Mouse (Mus musculus) kidney, postnatal 4 days (tissue): ENCODE results near the gene Prpf8.
A peak's percentile ranks its signal among the peaks of the same experiment; 100 is the strongest.
"Not testable (repeated sequence)": the region's sequence is repeated elsewhere in the genome, so short reads cannot be mapped to it uniquely, and the experiment has no call there.

Experiments
- DNase-seq, 2 experiments: peaks; one replicate each; pipeline ENCODE4 v3.0.0; 2021; ENCODE audit warnings: mixed read lengths in 2 of 2

Prpf8 gene

DNA sequence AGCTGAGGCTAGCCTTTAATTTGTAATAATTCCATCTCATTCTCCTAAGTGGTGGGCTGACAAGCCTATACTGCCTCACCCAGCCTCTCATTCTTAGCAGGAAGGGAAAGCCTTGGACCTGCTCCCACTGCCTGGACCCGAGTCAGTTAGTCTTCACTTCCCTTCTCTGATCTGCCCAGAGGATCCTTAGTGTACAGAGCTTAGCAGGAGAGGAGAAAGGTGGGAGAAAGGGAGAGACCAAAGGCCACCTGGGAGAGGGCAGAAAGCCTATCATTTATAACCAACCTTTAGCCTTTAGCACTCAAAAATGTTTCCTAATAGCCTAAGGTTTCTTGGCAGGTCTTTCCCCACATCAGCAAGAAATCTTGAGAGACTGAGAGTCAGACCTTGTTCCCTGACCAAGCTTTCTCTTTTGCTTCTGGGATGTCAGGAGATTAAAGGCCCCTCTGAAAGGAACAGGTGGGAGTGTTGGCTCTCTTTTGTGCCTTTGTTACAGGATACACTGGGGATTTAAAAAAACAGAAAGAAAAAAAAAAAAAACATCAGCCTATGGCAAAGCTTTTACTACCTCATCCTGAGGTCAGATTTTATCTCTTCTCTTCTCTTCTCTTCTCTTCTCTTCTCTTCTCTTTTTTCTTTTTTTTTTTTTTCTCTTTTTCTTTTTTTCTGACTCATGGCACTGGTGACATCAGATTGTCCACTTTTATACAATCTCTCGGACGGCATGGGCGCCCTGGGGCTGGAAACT lies 47.8 kb downstream of the Prpf8 start:
- no peak for DNase-seq

DNA sequence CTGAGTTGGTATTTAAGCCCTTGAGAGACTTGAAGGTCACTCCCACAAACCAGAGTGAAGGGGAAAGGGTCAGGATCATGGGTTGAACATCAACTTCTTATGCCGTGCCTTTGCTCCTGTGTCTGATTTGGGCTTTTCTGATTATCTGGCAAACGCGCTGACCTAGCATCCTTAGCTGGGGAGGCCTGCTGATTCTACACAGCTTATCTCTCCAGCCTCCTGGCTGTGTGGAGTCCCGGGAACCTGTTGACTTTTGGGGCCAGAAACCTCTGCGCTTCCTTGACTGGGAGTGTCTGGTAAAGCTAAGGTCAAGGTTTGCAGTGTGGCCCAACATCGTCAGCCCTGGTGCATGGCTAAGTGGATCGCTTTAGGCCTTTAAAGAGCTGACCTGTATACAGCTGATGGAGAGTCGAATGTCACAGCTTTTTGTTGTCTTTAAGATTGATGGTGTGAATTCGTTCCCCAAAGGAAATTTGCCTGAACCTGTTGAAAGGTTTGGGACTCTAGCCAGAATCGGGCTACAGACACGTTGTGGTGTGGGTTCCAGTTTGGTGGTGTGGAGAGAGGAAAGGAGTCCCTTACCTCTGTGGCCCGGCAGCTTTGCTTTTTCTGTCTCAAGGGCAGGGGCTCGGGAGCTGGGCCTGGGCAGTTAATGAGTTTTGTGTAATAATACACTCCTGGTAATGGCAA lies 48.6 kb downstream of the Prpf8 start:
- no peak for DNase-seq

DNA sequence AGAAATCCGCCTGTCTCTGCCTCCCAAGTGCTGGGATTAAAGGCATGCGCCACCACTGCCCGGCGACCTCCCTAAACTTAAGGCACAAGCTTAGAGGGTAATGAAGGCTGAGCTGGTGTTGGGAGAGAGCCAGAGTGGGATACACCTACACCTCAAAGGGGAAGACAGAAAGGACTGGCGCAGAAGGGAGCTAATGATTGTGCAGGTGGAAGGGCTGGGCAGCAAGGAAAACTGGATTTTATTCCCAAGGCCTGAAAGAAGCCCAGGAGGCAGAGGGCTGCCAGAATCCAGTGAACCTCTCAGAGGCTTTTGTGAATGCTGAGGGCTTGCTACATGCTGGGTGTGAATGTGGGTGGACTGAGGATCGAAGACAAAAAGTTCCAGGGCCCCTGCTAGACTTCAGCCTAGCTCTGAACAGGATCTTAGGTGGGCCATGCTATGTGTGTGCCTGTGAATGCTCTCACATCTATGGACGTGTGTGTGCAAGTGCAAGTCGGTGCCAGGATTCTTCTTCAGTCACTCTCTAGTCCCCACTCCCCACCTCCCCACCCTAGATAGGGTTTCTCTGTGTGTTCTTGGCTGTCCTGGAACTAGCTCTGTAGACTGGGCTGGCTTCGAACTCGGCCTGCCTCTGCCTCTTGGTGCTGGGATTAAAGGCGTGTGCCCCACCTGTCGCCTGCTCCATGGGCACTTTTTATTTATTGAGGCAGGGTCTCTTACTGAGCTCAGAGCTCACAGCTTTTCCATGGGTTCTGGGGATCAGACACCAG lies 49.8 kb downstream of the Prpf8 start:
- DNase-seq: no peak

DNA sequence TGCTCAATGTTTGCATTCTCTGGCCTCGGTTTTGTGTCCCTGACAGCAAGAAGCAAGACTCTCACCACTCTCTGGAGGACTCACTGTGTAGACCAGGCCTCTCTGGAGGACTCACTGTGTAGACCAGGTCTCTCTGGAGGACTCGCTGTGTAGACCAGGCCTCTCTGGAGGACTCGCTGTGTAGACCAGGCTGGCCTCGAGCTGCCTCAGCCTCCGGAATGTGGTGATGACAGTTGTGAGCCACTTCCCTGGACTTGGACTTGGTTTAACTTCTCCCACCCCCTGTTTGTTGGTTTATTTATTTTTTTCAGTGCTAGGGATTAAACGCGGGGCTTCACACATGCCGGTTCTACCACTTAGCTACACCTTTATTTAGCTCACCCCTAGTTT lies 50.4 kb downstream of the Prpf8 start:
- no peak for DNase-seq

DNA sequence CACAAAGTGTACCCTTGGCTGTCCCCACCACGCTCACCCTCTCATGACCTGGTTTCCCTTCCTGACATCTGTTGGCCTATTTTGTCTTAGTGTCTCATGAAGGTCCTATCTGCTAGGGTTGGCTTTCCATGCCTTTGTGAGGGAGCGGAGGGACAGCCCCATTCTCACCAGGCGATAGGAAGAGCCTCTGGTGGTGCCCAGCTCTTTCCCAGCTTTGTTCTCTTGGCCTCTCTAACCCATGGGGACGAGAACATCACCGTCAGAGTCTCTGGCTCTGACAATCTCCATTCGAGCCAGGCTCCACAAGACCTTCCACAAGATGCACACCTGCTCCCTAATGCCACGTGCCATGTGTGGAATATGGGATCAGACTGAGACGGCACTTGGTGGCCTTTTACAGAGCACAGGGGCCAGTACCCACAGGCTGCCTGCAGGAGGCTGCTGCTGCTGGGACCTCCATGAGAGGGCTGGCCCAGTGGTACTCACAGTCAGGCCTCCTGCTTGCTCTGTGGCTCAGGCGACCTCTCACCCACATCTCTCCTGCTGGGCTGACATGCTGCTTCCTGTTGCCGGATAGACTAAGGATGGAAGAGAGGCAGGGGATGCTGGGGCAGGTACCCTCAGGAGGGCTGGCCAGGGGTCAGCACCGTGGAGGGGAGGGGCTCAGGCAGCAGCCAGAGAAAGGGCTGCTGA lies 51.0 kb downstream of the Prpf8 start:
- peak; percentile 40 to 65 for DNase-seq

DNA sequence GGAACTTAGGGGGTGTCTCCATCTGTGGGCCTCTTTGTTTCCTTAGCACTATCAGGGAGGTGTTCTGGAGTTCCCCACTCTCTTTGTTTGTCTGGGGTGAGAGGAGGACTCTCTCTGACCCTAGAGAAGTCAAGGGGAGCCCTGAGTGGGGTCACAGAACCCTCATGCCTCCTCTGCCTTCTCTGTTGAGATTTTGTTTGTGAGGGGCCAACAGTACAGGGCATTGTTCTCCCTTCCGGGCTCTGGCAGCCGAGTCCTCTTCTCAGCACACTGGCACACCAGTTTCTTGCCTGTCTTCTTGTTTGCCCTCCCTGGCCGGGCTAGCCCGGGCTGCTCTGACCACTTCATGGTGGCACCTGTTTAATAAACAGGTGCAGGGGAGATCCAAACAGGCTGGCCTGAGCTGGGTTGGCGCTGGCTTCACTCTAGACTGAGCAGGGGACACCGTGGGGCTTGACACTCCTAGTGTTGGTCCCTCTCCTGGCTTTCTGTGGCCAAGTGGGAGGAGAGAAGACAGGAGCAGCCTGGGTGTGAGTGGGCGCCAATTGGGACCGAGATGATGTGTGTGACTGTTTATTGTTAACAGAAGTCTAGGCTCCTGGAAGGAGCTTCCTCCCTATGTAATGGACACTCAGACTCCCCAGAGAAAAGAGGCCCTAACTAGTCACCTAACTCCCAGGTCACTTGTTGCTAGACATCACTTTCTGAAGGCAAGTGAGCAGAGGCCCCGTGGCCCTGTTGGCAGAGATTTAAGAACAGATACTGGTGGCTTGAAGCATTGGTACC lies 51.8 kb downstream of the Prpf8 start:
- DNase-seq: no peak

DNA sequence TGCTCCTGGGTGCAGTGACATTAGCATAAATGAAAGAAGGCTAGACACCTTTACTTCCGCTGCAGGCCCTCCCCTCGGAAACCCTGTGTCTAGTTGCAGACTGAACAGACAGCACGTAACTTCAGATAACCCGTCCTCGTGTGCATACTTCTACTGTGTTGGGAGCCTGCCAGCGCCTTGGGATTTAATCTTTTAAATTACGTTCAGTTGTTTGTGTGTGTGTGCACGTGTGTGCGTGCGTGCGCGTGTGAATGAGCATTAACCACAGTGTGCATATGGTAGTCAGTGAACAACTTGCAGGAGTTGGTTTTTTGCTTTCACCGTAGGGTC lies 52.3 kb downstream of the Prpf8 start:
- DNase-seq: no peak

DNA sequence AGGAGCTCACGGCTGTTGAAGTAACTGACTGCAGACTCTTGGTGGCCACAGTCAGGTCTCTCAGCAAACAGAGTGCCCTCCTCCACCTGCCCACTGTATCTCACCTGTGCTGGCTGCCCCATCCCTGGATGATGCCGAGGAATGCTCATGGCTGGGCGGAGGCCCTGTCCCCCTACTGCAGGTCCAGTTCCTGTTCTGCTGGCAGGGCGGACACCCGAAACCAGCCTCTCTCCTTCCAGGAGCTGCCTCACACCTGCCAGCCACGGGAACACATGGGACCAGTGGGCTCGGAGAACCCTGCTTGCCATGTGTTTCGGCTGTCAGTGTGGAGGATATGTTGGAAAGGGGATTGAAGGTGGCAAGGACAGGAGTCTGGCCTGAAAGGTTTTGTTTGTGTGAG lies 53.6 kb downstream of the Prpf8 start:
- DNase-seq: no peak

DNA sequence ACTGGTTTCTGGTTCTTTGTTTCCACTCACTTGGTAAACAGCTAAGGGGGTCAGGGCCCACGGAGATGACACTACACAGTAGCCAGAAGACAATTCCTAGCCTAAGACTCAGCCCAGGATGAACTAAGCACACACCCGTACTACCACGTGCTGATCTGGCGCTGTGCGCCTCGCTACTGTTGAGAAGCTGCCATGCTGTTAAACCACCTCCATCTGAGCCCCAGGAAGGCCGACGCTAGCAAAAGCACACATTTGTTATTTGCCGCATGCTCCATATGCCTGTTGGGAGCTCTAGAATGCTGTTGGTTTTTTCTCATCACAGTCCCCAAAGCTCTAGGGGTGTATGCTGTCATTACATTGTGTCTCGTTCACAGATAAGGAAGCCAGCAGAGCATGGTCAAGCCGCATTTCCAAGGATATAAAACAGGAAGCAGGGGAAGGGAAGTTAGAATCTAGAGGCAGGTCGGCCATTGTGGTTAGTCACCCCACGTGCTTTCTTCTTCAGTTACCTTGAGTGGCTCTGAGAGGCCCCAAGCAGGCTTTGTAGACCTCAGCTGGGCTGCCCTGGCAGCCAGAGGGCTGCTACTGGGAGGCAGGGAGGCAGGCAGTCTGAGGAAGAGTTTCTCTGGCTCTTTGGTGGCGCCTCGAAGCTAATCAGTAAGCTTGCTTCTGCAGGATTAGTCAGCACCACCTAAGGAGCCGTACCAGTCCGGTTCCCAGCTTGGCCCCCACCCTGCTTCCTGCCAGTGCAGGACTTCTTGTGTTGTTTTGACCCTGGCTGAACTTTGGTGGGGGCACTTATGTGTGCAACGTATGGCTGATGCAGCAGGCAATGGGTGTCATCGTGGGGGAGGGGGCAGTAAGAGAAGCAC lies 54.3 kb downstream of the Prpf8 start:
- DNase-seq: peak in 1 of 2 experiments; percentile 43

DNA sequence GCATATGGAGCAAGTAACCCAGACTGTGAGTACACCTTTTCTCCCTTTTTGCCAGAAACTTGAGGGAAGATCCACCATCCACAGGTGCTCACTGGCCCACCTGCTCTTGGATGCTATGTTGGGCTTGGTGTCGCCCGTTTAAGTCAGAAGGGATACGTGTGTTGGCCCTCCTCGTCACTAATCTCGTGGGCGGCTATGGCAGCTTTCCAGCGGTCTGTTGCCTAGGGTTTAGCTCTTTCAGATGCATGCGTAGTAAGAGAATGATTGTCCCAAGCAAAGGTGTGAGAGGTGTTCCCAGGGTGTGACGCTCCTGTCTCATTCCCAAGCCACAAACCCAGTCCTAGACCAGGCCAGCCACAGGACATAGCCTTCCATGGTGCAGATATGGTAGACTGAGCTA lies 58.1 kb downstream of the Prpf8 start:
- no peak for DNase-seq

DNA sequence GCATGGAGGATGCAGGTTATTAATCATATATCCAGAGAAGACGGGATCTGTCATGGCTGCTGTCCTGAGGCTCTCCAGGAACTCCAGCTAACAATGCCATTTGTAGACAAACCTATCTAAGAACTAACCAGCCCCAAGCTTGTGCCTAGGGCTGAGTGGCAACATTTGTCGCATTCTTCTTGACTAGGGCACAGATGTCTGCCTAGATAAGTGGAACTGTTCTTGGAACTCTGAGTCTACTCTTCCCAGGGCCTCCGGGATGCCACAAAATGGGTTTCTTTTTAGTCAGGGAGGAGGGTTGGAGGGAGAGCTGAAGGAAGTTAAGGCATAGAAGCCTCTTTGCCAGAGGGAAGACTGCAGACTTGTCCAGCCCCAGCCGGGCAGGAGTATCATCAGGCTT lies 59.4 kb downstream of the Prpf8 start:
- DNase-seq: no peak

DNA sequence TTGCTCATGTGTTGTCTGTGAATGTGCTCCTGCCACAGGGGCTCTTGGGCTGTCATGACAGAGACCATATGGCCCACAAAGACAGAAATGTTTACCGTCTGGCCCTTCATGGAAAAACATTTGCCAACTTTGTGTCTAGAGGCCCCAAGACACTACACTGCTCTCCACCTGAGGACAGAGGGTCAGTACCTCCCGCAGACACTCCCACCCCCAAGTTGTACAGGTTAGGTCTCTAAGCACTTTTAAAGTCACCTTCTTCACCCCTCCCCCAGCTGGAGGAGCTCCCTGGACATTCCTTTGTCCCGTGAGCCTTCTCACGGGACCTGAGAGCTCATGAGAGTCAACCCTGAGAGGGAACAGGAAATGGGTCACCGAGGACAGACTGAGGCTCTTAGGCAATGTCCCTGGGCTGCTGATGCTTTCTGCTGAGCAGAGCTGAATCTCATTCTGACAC lies 63.1 kb downstream of the Prpf8 start:
- no peak for DNase-seq

DNA sequence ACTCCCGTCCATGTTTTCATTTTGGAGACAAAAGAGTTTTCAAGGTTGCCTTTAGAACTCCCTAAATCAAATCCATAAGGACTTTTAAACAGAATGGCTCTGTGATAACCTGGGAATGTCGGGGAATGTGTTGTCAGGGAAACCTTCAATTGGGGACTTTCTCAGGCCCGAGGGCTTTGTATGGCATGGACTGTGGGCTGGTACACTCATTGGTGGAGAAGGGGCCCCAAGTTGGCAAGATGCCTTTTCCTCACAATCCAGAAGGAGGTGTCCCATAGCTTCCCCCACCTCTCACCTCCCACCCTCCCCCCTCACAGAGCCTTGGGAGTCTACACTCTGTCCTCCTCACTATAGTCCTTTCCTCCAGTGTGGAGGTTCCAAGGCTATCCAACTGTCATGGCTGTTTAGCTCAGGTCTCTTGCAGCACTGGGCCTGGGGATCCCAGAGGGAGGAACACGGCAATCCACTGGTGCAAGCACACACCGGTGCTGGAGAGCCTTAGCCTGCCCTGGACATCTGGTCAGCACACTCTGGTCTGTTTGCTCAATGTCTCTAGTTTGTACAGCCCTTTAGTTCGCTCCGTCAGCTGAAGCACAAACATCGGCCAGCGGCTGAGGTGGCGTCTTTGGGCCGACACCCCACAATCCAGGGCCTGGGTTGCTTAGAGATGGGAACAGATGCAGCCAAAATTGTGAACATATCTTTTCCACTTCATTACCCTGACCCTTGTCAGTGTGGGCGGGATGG lies 63.8 kb downstream of the Prpf8 start:
- DNase-seq: no peak

DNA sequence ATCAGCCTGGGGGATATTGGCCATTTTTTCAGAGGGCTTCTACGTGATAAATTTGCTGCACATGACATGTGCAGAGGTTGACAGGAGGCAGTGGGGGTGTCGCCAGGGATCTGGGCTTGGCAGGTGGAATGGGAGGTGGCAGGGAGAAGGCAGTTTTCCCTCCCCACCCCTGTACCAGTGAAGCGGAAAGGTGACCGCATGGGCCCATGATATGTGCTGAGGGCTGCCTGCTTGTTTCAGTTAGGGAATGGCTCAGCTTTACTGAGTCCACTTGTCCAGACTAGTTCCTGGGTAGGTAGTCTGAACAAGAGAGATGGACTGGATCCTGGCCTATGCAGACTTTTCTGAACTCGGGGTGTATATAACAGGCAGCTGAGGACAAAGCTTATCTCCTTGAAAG lies 64.7 kb downstream of the Prpf8 start:
- peak in 1 of 2 experiments; percentile 48 for DNase-seq

DNA sequence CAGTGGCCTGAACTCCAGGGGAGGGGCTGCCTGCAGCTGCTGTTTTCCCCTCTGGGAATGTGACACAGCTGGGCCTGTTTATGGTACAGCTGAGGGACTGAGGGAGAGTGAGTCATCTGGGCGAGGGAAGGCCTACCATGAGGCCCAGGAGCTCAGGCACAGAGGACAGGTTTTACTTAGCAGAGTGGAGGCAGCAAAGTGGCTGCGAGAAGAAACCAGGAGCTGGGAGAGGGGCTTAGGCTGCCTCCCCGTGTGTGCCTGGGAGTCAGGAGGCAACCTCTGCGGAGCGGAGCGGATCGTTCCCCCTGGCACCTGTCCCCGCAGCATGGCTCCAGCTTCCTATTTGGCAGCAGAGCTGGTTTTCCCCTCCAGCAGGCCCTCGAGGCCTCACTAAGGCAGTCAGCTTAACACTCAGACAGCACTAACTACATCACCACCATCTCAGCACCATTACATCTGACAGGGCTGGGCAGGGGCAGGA lies 65.4 kb downstream of the Prpf8 start:
- peak; percentile 51 to 55 for DNase-seq

DNA sequence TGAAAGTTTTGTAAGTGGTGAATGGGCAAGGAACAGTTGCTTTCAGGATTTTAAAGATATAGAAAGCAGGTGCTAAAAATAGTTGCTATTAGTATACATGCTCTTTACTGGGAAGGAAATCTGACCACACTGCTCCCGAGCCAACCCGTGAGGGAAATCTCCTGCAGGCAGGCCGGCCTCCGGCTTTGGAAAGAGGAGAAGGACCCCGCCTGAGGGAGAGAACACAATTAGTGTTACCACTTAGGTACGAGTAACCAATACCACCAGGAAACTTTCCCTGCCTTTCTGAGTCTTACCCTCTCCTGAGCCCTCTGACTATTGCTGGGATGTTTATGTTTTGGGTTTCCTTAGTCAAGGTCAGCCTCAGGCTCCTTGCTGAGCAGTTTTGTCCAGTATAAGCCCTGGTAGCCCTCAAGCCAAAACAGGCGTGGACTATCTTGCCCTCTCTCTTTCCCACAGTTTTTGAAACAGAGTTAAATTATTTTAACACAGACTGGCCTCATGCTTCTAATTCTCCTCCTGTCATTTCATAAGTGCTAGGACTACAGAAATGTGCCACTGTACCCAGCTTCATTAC lies 66.4 kb downstream of the Prpf8 start:
- no peak for DNase-seq

DNA sequence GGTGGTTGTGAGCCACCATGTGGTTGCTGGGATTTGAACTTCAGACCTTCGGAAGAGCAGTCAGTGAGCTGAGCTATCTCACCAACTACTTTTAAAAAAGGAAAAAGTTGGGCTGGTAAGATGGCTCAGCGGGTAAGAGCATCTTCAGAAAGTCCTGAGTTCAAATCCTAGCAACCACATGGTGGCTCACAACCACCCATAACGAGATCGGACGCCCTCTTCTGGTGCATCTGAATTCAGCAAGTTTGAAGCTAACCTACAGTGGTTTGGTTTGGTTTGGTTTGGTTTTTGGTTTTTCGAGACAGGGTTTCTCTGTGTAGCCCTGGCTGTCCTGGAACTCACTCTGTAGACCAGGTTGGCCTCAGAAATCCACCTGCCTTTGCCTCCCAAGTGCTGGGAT lies 69.4 kb downstream of the Prpf8 start:
- DNase-seq: not testable (repeated sequence)

DNA sequence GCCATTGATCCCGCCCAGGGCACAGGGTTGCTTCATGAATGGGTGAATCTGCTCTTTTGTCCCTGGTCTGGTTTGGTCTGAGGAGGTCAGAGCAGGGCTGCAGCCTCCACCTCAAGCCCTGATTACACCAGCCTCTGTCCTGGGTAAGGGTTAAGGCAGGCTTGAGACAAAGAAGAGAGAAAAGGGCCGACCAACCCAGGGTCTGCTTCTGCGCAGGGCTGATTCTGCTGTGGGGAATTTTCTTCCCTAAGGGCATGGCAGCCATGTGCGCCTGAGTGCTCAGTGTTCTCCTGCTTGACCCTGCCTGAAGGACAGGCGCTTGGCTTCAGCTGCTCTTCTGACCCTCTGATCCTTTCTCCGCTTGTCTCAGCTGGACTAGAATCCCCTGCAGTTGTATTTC lies 70.5 kb downstream of the Prpf8 start:
- no peak for DNase-seq

DNA sequence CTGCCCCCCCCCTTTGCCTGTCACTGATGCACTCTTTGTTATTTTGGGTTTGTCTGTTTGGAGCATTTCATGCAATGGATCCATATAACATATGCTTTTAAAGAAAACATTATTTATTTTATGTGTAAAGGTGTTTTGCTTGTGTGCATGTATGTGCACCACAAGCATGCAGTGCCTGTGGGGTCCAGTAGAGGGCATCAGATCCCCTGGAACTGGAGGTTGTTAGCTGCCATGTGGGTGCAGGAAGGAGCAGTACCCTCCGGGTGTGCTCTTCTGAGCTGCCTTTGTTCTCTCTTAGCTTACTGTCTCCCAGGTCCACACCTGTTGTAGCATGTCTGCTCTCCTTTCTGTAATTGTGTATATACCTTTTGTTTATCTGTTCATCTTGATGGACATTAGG lies 71.5 kb downstream of the Prpf8 start:
- peak in 1 of 2 experiments; percentile 20 for DNase-seq
